Mouse (Mus musculus): ENCODE data around the gene Uqcc1. TPM values are rescaled to one million over a fixed set of nuclear protein-coding genes. Genes with fewer than 3 reads are reported as not detected.

Gene Uqcc1
- polyA plus RNA-seq, 1 experiment: 30.0 TPM

DNA sequence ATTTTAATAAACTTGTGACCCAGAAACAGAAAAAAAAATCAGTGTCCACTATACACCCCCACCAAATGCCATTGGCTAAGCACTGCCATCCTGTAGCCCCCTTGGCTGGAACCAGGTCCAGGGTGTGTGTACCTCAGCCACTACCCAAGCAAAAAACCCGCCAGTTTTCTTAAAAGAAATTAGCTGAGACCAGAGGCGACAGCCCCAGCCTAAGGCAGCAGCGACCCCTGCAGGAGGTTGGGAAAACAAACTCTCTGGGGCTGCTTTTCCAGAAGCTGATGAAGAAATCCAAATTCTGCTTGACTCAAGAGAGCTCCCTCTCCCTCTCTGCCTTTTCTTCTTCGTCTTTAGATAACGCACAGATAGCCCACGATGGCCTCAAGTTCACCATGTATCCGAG lies 16.0 kb upstream of the Uqcc1 start:
- H3K4me3 ChIP-seq (ENCODE audit: control insufficient read depth, insufficient read depth, low read length): no peak overlapping the region
- no peaks in the 10 kb centered on the region for H3K4me1 ChIP-seq (replicated peaks; ENCODE audit: control insufficient read depth, insufficient read depth, low read length)
- no peaks in the 10 kb centered on the region for H3K27me3 ChIP-seq (ENCODE audit: control insufficient read depth, insufficient read depth, low read length)
- DNase-seq: peak; percentile 65
- TF ChIP-seq CTCF (IDR thresholded peaks at IDR 0.05; ENCODE audit: borderline replicate concordance, control insufficient read depth, extremely low read depth, insufficient read depth, low read length, poor library complexity): peak; percentile 67; the same call in 1 of the 2 replicates
- TF ChIP-seq POLR2A (IDR thresholded peaks at IDR 0.05; ENCODE audit: control insufficient read depth, extremely low read depth, insufficient read depth, low read length, poor library complexity): no peak
- 5% methylated on average over 7 of the region's 7 CpGs for WGBS
- H3K36me3 ChIP-seq (ENCODE audit: control insufficient read depth, insufficient read depth, low read length): no peaks in the 10 kb centered on the region
- H3K27ac ChIP-seq (ENCODE audit: control insufficient read depth, insufficient read depth, low read length): no peak overlapping the region

DNA sequence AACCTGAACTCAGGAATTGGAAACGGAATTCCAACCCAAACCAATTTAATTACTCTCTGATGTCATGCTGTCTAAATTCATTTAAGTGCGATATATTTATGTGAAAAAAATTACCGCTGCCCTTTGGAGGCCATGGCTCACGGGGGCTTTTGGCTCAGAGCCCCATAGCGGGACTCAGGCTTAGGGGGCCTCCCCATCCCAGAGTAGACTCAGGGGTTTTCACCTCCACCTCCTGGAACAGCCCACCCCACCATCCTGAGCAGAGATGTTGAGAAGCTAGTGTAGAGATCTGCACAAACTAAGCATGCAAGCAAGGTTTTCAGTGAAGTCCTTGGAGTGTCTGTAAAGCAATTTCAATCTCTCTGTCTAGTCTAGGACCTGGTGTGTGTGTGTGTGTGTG lies 15.5 kb upstream of the Uqcc1 start:
- H3K4me3 ChIP-seq (ENCODE audit: control insufficient read depth, insufficient read depth, low read length): no peak overlapping the region
- no peaks in the 10 kb centered on the region for H3K36me3 ChIP-seq (ENCODE audit: control insufficient read depth, insufficient read depth, low read length)
- DNase-seq: no peak
- TF ChIP-seq POLR2A (IDR thresholded peaks at IDR 0.05; ENCODE audit: control insufficient read depth, extremely low read depth, insufficient read depth, low read length, poor library complexity) (no peak), CTCF (IDR thresholded peaks at IDR 0.05; ENCODE audit: borderline replicate concordance, control insufficient read depth, extremely low read depth, insufficient read depth, low read length, poor library complexity) (no peak)
- no peaks in the 10 kb centered on the region for H3K4me1 ChIP-seq (replicated peaks; ENCODE audit: control insufficient read depth, insufficient read depth, low read length)
- no peak overlapping the region for H3K27ac ChIP-seq (ENCODE audit: control insufficient read depth, insufficient read depth, low read length)
- 99% methylated on average over 5 of the region's 5 CpGs for WGBS
- no peaks in the 10 kb centered on the region for H3K27me3 ChIP-seq (ENCODE audit: control insufficient read depth, insufficient read depth, low read length)

DNA sequence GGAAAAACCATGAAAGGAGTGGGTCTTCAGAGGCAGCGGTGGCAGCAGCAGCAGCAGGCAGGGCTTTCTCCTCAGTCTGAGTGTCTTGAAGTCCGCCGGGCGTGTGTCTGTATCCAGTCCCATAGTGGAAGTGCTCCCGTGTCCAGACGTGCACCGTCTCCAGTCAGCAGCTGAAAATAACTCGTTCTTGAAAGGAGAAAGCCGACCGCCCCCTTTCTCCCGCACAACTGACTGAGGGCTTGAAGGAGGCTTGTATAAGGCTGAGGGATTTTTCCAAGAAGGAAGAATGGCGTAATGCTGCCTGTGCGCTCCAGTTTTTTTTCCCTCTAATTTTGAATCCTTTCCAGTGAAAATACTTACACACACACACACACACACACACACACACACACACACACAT lies 15.0 kb upstream of the Uqcc1 start, which contains the start of gene Gdf5:
Gene Gdf5 (minus strand): TSS at position 244 of the 400 bp plus-strand sequence.
- no peaks in the 10 kb centered on the region for H3K27me3 ChIP-seq (ENCODE audit: control insufficient read depth, insufficient read depth, low read length)
- no peak for TF ChIP-seq POLR2A (IDR thresholded peaks at IDR 0.05; ENCODE audit: control insufficient read depth, extremely low read depth, insufficient read depth, low read length, poor library complexity)
- TF ChIP-seq CTCF (IDR thresholded peaks at IDR 0.05; ENCODE audit: borderline replicate concordance, control insufficient read depth, extremely low read depth, insufficient read depth, low read length, poor library complexity): no peak
- no peak for DNase-seq
- no peak within 1 kb of the TSS for H3K4me3 ChIP-seq (ENCODE audit: control insufficient read depth, insufficient read depth, low read length)
- H3K36me3 ChIP-seq (ENCODE audit: control insufficient read depth, insufficient read depth, low read length): no peaks in the 10 kb centered on the region
- H3K4me1 ChIP-seq (replicated peaks; ENCODE audit: control insufficient read depth, insufficient read depth, low read length): no peaks in the 10 kb centered on the region
- WGBS: 86% methylated on average over 13 of the region's 13 CpGs
- no peak within 1 kb of the TSS for H3K27ac ChIP-seq (ENCODE audit: control insufficient read depth, insufficient read depth, low read length)

DNA sequence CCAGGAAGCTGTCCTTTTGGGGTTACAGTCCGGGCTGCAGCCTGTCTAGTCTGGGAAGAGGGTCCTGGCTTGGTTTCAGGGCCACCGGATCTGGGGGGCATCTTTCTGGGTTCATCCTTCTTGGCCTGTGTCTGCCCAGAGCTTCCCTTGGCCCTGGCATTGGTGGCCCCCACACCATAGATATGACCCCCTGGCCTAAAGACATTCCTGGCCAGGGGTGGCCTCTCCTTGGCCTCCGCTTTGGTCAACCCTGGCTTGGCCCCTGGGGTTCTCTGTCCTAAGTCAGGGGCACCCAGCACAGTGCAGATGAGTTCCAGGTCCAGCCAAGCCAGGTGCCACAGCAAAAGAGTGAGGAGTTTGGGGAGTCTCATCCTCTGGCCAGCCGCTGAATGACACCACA lies 14.6 kb upstream of the Uqcc1 start:
- Histone ChIP-seq H3K36me3 (ENCODE audit: control insufficient read depth, insufficient read depth, low read length) (no peaks in the 10 kb centered on the region), H3K27me3 (ENCODE audit: control insufficient read depth, insufficient read depth, low read length) (no peaks in the 10 kb centered on the region), H3K27ac (ENCODE audit: control insufficient read depth, insufficient read depth, low read length) (no peak overlapping the region), H3K4me3 (ENCODE audit: control insufficient read depth, insufficient read depth, low read length) (no peak overlapping the region), H3K4me1 (replicated peaks; ENCODE audit: control insufficient read depth, insufficient read depth, low read length) (no peaks in the 10 kb centered on the region)
- 86% methylated on average over 4 of the region's 4 CpGs for WGBS
- DNase-seq: no peak
- TF ChIP-seq POLR2A (IDR thresholded peaks at IDR 0.05; ENCODE audit: control insufficient read depth, extremely low read depth, insufficient read depth, low read length, poor library complexity): no peak
- no peak for TF ChIP-seq CTCF (IDR thresholded peaks at IDR 0.05; ENCODE audit: borderline replicate concordance, control insufficient read depth, extremely low read depth, insufficient read depth, low read length, poor library complexity)

DNA sequence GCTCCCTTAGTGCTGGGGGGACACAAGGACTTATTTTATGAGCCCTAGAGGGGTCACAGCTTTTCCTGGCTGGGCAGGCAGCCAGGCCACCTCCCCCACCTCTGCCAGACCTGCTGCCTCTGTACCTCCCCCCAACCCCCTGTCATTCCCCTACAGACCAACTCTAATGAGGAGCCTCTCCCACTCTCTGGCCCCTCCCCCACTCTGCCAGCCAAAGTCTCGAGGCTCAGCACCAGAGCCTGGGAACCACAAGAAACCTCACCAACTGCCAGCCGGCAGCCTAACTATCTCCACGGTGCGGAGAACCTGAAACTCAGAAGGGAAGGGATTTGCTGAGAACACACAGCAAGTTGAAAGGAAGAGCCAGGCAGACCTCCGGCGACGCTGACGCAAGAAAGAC lies 13.4 kb upstream of the Uqcc1 start:
- WGBS: 40% methylated on average over 8 of the region's 8 CpGs
- H3K27ac ChIP-seq (ENCODE audit: control insufficient read depth, insufficient read depth, low read length): no peak overlapping the region
- no peaks in the 10 kb centered on the region for H3K4me1 ChIP-seq (replicated peaks; ENCODE audit: control insufficient read depth, insufficient read depth, low read length)
- no peaks in the 10 kb centered on the region for H3K27me3 ChIP-seq (ENCODE audit: control insufficient read depth, insufficient read depth, low read length)
- H3K4me3 ChIP-seq (ENCODE audit: control insufficient read depth, insufficient read depth, low read length): no peak overlapping the region
- no peak for DNase-seq
- H3K36me3 ChIP-seq (ENCODE audit: control insufficient read depth, insufficient read depth, low read length): no peaks in the 10 kb centered on the region
- TF ChIP-seq CTCF (IDR thresholded peaks at IDR 0.05; ENCODE audit: borderline replicate concordance, control insufficient read depth, extremely low read depth, insufficient read depth, low read length, poor library complexity) (no peak), POLR2A (IDR thresholded peaks at IDR 0.05; ENCODE audit: control insufficient read depth, extremely low read depth, insufficient read depth, low read length, poor library complexity) (no peak)

DNA sequence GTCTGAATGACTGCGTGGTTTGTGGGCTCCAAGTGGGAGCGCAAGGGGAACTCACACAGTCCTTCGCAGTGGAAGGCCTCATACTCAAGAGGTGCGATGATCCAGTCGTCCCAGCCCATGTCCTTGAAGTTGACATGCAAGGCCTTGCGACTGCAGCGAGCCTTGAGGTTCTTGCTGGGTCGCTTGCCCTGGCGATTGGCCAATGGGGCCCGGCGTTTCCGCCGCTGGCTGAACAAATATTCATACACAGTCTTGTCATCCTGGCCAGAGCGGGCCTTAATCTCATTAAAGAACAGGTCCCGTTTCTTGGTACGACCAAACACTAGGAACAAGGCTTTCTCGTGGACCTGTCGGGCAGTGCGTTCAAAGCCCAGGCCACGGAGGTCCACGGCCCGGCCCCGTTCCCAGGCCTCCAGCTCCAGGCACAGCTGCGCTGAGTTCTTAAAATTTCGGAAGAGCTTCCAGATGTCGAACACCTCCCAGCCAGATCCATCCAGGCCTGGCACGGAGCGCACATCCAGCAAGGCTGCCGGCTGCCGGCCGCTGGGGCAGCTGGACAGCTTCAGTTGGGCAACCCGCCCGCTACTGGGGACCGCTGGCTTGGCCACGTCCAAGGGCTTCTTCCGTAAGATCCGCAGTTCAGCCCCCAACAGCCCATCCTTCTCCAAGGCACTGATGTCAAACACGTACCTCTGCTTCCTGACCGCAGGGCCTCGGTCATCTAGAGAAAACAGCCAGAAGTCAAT lies 11.8 kb upstream of the Uqcc1 start:
- H3K27me3 ChIP-seq (ENCODE audit: control insufficient read depth, insufficient read depth, low read length): no peaks in the 10 kb centered on the region

More for the DNA sequence above, 11.8 kb upstream of the Uqcc1 start:
- H3K27ac ChIP-seq (ENCODE audit: control insufficient read depth, insufficient read depth, low read length): no peak overlapping the region
- H3K36me3 ChIP-seq (ENCODE audit: control insufficient read depth, insufficient read depth, low read length): no peaks in the 10 kb centered on the region
- no peaks in the 10 kb centered on the region for H3K4me1 ChIP-seq (replicated peaks; ENCODE audit: control insufficient read depth, insufficient read depth, low read length)
- no peak overlapping the region for H3K4me3 ChIP-seq (ENCODE audit: control insufficient read depth, insufficient read depth, low read length)
- WGBS: 97% methylated on average over 40 of the region's 40 CpGs
- TF ChIP-seq POLR2A (IDR thresholded peaks at IDR 0.05; ENCODE audit: control insufficient read depth, extremely low read depth, insufficient read depth, low read length, poor library complexity) (no peak), CTCF (IDR thresholded peaks at IDR 0.05; ENCODE audit: borderline replicate concordance, control insufficient read depth, extremely low read depth, insufficient read depth, low read length, poor library complexity) (no peak)
- no peak for DNase-seq

All from thymus, adult 2 months (tissue).